Mouse (Mus musculus) spleen, adult 18-20 months (tissue): Measurements from ENCODE around the gene Miga1.

ENCODE experiments used
- DNase-seq, 2 experiments: peaks; one replicate each; pipeline ENCODE4 v3.0.0; 2022; ENCODE audit warnings: mixed read lengths in 2 of 2

Gene Miga1

GRCm38 (mm10) chr3:152241098-152241497, 99.1 kb downstream of the Miga1 start:
- DNase-seq: no peak

- no peak for DNase-seq
Observed at GRCm38 (mm10) chr3:152239592-152239991, 100.6 kb downstream of the Miga1 start.

DNA sequence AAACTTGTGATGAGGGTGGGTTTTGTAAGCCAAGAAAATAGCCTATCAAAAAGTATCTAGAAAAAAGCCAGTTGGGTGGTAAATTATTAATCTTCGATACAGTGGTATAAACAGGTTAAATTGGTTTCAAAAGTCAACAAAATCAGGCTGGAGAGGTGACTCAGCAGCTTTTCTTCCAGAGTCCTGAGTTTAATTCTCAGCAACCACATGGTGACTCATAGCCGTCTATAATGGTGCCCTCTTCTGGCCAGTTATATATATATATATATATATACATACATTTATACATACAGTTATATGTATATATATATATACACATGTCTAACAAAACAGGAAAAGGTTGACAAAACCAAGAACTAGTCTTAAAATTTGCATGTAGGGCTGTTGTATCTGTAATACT, 101.4 kb downstream of the Miga1 start:
- DNase-seq: no peak

DNA sequence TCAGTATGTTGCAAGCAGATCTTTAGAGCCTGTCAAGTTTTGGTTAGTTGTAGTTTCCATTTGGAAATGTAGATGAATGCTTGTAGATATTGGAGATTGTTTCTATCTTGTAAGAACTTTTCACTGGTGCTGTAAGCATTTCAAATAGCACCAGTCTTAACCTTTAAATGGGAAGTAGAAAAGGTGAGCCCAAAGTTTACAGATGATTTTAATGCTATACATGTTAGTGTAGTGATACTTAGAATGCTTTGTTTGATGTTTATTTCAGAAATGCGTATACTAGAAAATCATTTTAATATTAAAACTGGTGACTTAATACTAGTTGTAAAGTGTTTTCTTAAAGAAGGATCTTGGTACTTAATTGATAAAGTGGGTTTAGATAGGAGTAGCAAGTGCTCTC, 104.4 kb downstream of the Miga1 start:
- no peak for DNase-seq

GRCm38 (mm10) chr3:152235238-152235637, 105.0 kb downstream of the Miga1 start:
- DNase-seq: no peak

GRCm38 (mm10) chr3:152231333-152232100, 108.7 kb downstream of the Miga1 start:
- no peak for DNase-seq

DNA sequence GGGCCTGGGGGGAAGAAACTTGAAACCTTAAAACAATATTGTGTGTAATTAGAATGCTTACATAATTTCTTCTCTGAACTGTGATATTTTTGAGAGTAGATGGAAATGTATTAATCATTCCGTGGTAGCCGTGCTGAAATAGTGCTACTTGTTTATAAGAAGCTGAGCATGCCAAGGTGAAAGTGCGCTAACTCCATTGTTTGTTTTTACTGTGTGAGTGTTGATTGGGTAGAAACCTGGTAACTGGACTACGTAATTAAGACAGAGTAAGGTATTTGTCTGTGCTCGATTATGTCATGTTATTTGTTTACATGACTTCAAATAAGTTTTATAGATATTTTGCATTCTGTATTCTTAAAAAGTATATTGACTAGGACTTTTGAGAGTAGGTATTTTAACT, 110.9 kb downstream of the Miga1 start:
- no peak for DNase-seq

DNA sequence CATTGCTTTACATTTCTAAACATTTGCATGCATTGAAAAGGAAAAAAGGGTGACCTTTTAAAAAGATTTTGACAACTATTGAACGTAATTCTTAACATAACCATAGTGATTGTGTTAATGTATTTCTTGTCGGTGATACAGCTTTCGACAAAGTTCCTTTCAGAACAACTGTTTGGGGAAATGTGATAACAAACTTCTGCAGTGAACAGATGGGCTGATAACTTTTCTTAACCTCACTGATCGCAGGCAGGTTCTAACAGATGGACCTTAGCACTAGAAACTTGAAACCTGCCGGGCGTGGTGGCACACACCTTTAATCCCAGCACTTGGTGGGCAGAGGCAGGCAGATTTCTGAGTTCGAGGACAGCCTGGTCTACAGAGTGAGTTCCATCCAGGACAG, 111.4 kb downstream of the Miga1 start:
- no peak for DNase-seq

GRCm38 (mm10) chr3:152225906-152226305, 114.3 kb downstream of the Miga1 start:
- DNase-seq: no peak

DNA sequence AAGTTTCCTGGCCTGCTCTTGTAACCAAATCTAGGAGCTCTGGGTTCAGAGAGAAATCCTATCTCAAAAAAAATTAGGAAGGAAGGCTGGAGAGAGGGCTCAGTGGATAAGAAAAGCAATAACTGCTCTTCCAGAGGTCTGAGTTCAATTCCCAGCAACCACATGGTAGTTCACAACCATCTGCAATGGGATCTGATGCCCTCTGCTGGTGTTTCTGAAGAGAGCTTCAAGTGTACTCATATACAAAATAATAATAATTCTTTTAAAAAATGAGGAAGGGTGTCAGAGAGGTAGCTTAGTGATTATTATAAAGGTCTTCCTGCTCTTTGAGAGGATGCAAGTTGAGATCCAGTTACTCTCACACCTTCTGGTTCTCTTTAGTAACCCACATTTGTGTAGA, 115.3 kb downstream of the Miga1 start:
- no peak for DNase-seq
